Mouse (Mus musculus): ENCODE data around the gene Trim8.
A peak's percentile ranks its signal among the peaks of the same experiment; 100 is the strongest.

Gene Trim8

GRCm38 (mm10) chr19:46501401-46502068, at the start of gene Trim8:
TSS of gene Trim8 (plus strand) at chr19:46501702.
- ATAC-seq (ENCODE audit: low TSS enrichment): 0 out of 2 replicates have a peak, but pooled peaks have one; percentile 15

GRCm38 (mm10) chr19:46452052-46452827, 49.3 kb upstream of the Trim8 start:
- ATAC-seq (ENCODE audit: low TSS enrichment): peak; percentile 74

- no peak for ATAC-seq (ENCODE audit: low TSS enrichment)
These were observed 48.6 kb upstream of the Trim8 start for GRCm38 (mm10) chr19:46452916-46453315.

- ATAC-seq (ENCODE audit: low TSS enrichment): no peak
These were observed 47.2 kb upstream of the Trim8 start for GRCm38 (mm10) chr19:46454126-46454880.

GRCm38 (mm10) chr19:46455032-46455431, 46.5 kb upstream of the Trim8 start:
- no peak for ATAC-seq (ENCODE audit: low TSS enrichment)

- no peak for ATAC-seq (ENCODE audit: low TSS enrichment)
These were observed 45.9 kb upstream of the Trim8 start for GRCm38 (mm10) chr19:46455556-46455955.

- ATAC-seq (ENCODE audit: low TSS enrichment): no peak
These were observed 45.3 kb upstream of the Trim8 start for GRCm38 (mm10) chr19:46456018-46456735.

- ATAC-seq (ENCODE audit: low TSS enrichment): no peak
These were observed 43.7 kb upstream of the Trim8 start for GRCm38 (mm10) chr19:46457798-46458197.

GRCm38 (mm10) chr19:46459256-46459655, 42.2 kb upstream of the Trim8 start:
- ATAC-seq (ENCODE audit: low TSS enrichment): no peak

- no peak for ATAC-seq (ENCODE audit: low TSS enrichment)
These were observed 41.6 kb upstream of the Trim8 start for GRCm38 (mm10) chr19:46459889-46460288.

GRCm38 (mm10) chr19:46462574-46462973, 38.9 kb upstream of the Trim8 start:
- no peak for ATAC-seq (ENCODE audit: low TSS enrichment)

- ATAC-seq (ENCODE audit: low TSS enrichment): no peak
These were observed 38.1 kb upstream of the Trim8 start for GRCm38 (mm10) chr19:46463446-46463845.

GRCm38 (mm10) chr19:46466160-46466559, 35.3 kb upstream of the Trim8 start:
- ATAC-seq (ENCODE audit: low TSS enrichment): no peak

- no peak for ATAC-seq (ENCODE audit: low TSS enrichment)
These were observed 34.4 kb upstream of the Trim8 start for GRCm38 (mm10) chr19:46467051-46467503.

GRCm38 (mm10) chr19:46470364-46471240, 30.9 kb upstream of the Trim8 start:
- no peak for ATAC-seq (ENCODE audit: low TSS enrichment)

GRCm38 (mm10) chr19:46471324-46472093, 30.0 kb upstream of the Trim8 start:
- ATAC-seq (ENCODE audit: low TSS enrichment): no peak

- ATAC-seq (ENCODE audit: low TSS enrichment): no peak
These were observed 24.1 kb upstream of the Trim8 start for GRCm38 (mm10) chr19:46477432-46477845.

GRCm38 (mm10) chr19:46478242-46478641, 23.3 kb upstream of the Trim8 start:
- no peak for ATAC-seq (ENCODE audit: low TSS enrichment)

- no peak for ATAC-seq (ENCODE audit: low TSS enrichment)
These were observed 22.7 kb upstream of the Trim8 start for GRCm38 (mm10) chr19:46478826-46479225.

Measured in frontal cortex, adult (tissue).